Mouse (Mus musculus) Patski (cell line): ENCODE measurements at regions not wholly inside any gene's neighbourhood (a gene's known extent, or its start where the extent isn't known, plus 50 kb on each side); places are given as distances from the start of the nearest gene placed in this dataset.

Experiments
- ATAC-seq: fragments of 100-300 bp; one replicate; pipeline ENCODE4 v1.8.0; 2021
- CTCF ChIA-PET: fragments of 350-600 bp; sonication (Branson Sonifier 250); formaldehyde crosslinking; loops from one replicate; lab custom pipeline; 2022; ENCODE audit warnings: inconsistent platforms; lab: Charles Lee
- POLR2A ChIA-PET: fragments of 350-600 bp; sonication (Branson Sonifier 250); formaldehyde crosslinking; loops from one replicate; lab custom pipeline; 2022; ENCODE audit warnings: antibody characterized with exemption, inconsistent platforms; lab: Charles Lee
- DNase-seq: peaks from one replicate; pipeline ENCODE4 v3.0.0-alpha.2; 2011; ENCODE audit warnings: low read depth, low spot score
- H3K27me3 ChIP-seq: fragments of 371-371 bp; one replicate; pipeline ENCODE4 v1.5.1; 2021
- CTCF ChIP-seq: fragments of 100-300 bp; IDR thresholded peaks from one replicate; pipeline ENCODE4 v1.5.1; 2021
- in situ Hi-C: fragments of 300-500 bp; cut with MboI; formaldehyde crosslinking; loops from 3 replicates; pipeline ENCODE4 v1.11.1; 2018; ENCODE audit warnings: low pct_unique_long_range_greater_than_20kb, mixed read lengths

- peaks cover 3% of the 10 kb centered on the region for H3K27me3 ChIP-seq
- POLR2A ChIA-PET = no interaction called here
- DNase-seq (no peak), ATAC-seq (no peak)
- no peak for TF ChIP-seq CTCF
- in situ Hi-C loops = loop anchor here (10.0 kb wide), 2 partner anchors 91 to 381 kb away; no protein-coding TSS in a partner anchor
- CTCF ChIA-PET = interaction anchor here (0.9 to 1.0 kb wide), 2 partner anchors 41 to 392 kb away, joined by 3 to 4 read pairs; no protein-coding TSS in a partner anchor
Observed at GRCm38 (mm10) chr16:20803278-20803930, 69.1 kb upstream of the Thpo start.

- ATAC-seq = no peak
- TF ChIP-seq CTCF = no peak
- in situ Hi-C loops = loop anchor here (10.0 kb wide), 2 partner anchors 92 to 382 kb away; no protein-coding TSS in a partner anchor
- POLR2A ChIA-PET = no interaction called here
- H3K27me3 ChIP-seq = peaks cover 4% of the 10 kb centered on the region
- CTCF ChIA-PET = no interaction called here
- DNase-seq = no peak
Observed at GRCm38 (mm10) chr16:20802724-20803123, 68.4 kb upstream of the Thpo start.

GRCm38 (mm10) chr16:20800038-20800437, 65.7 kb upstream of the Thpo start:
- ATAC-seq = no peak
- CTCF ChIA-PET = no interaction called here
- in situ Hi-C loops = loop anchor here (10.0 kb wide), 2 partner anchors 95 to 385 kb away; no protein-coding TSS in a partner anchor
- no peak for TF ChIP-seq CTCF
- H3K27me3 ChIP-seq = peaks cover 10% of the 10 kb centered on the region
- POLR2A ChIA-PET = no interaction called here
- no peak for DNase-seq

- ChIA-PET CTCF (no interaction called here), POLR2A (no interaction called here)
- no peak for ATAC-seq
- DNase-seq = no peak
- peaks cover 10% of the 10 kb centered on the region for H3K27me3 ChIP-seq
- no peak for TF ChIP-seq CTCF
- in situ Hi-C loops = no loop called here
Observed at GRCm38 (mm10) chr16:20798115-20798514, 63.8 kb upstream of the Thpo start.

- TF ChIP-seq CTCF = no peak
- H3K27me3 ChIP-seq = peaks cover 21% of the 10 kb centered on the region
- ChIA-PET CTCF (interaction anchor here (1.8 kb wide), 1 partner anchor 10 kb away, joined by 7 read pairs; no protein-coding TSS in a partner anchor), POLR2A (no interaction called here)
- DNase-seq = no peak
- ATAC-seq = no peak
- in situ Hi-C loops = no loop called here
Observed at GRCm38 (mm10) chr16:20794721-20795120, 60.4 kb upstream of the Thpo start.
